Mouse (Mus musculus): ENCODE measurements at regions not wholly inside any gene's neighbourhood (a gene's known extent, or its start where the extent isn't known, plus 50 kb on each side); places are given as distances from the start of the nearest gene placed in this dataset.
A peak's percentile ranks its signal among the peaks of the same experiment; 100 is the strongest.

DNA sequence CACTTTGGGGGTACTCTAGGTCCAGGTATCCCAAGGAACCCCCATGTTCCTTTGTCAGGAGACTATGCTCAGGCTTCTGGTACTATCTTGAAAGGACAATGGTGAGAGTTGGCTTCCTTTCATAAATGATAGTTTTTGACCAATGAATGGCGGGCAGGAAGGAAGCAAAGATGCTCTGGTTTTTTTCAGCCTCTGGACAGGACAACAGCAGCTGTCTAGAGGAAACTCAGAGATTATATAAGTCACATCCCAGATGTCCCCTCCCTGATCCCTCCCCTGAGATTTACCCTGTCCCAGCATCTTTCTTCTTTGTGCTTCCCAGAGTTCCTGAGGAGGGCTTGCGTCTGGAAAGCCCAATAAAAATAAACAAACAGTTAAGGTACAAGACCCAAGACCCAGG is 282.7 kb downstream of the Cd83 start:
- H3K4me1 ChIP-seq, result peaks cover 20% of the 10 kb centered on the region
- WGBS, result 55% methylated on average over 2 of the region's 2 CpGs

GRCm38 (mm10) chr13:44068951-44069350 is 284.4 kb downstream of the Cd83 start:
- Histone ChIP-seq H3K4me1 (peaks cover 11% of the 10 kb centered on the region), H3K9me3 (replicated peaks) (no peaks in the 10 kb centered on the region), H3K4me2 (no peak overlapping the region), H3K4me3 (replicated peaks) (no peak overlapping the region), H3K27me3 (peaks cover 5% of the 10 kb centered on the region; the same call in 1 of the 2 replicates), H3K36me3 (no peaks in the 10 kb centered on the region), H3K9ac (no peak overlapping the region), H3K27ac (no peak overlapping the region)
- no peak for ATAC-seq (replicated peaks; ENCODE audit: low FRiP score)
- 89% methylated on average over 5 of the region's 5 CpGs for WGBS

More for the DNA sequence above, 282.7 kb downstream of the Cd83 start:
- Histone ChIP-seq H3K27ac (no peak overlapping the region), H3K4me3 (replicated peaks) (no peak overlapping the region), H3K36me3 (no peaks in the 10 kb centered on the region), H3K9me3 (replicated peaks) (no peaks in the 10 kb centered on the region), H3K4me2 (no peak overlapping the region), H3K9ac (no peak overlapping the region), H3K27me3 (peaks cover 5% of the 10 kb centered on the region; the same call in 1 of the 2 replicates)
- ATAC-seq (replicated peaks; ENCODE audit: low FRiP score), result no peak

GRCm38 (mm10) chr13:44073122-44073521 is 288.5 kb downstream of the Cd83 start:
- Histone ChIP-seq H3K36me3 (no peaks in the 10 kb centered on the region), H3K4me3 (replicated peaks) (no peak overlapping the region), H3K9ac (no peak overlapping the region), H3K4me2 (no peak overlapping the region), H3K9me3 (replicated peaks) (no peaks in the 10 kb centered on the region), H3K4me1 (no peaks in the 10 kb centered on the region), H3K27ac (no peak overlapping the region), H3K27me3 (no peaks in the 10 kb centered on the region)
- WGBS, result 75% methylated on average over 9 of the region's 9 CpGs
- no peak for ATAC-seq (replicated peaks; ENCODE audit: low FRiP score)

GRCm38 (mm10) chr13:44074172-44074571 is 289.6 kb downstream of the Cd83 start:
- H3K4me3 ChIP-seq (replicated peaks), result no peak overlapping the region
- H3K4me2 ChIP-seq, result no peak overlapping the region
- H3K27ac ChIP-seq, result no peak overlapping the region
- ATAC-seq (replicated peaks; ENCODE audit: low FRiP score), result no peak
- no peak overlapping the region for H3K9ac ChIP-seq
- no peaks in the 10 kb centered on the region for H3K4me1 ChIP-seq
- H3K27me3 ChIP-seq, result no peaks in the 10 kb centered on the region
- H3K36me3 ChIP-seq, result no peaks in the 10 kb centered on the region
- H3K9me3 ChIP-seq (replicated peaks), result no peaks in the 10 kb centered on the region
- WGBS, result 85% methylated on average over 9 of the region's 9 CpGs

- whole genome bisulfite sequencing, result 91% methylated on average over 10 of the region's 10 CpGs
- no peak overlapping the region for H3K9ac ChIP-seq
- no peaks in the 10 kb centered on the region for H3K27me3 ChIP-seq
- H3K4me2 ChIP-seq, result no peak overlapping the region
- no peaks in the 10 kb centered on the region for H3K4me1 ChIP-seq
- no peak overlapping the region for H3K4me3 ChIP-seq (replicated peaks)
- ATAC-seq (replicated peaks; ENCODE audit: low FRiP score), result no peak
- H3K36me3 ChIP-seq, result no peaks in the 10 kb centered on the region
- no peak overlapping the region for H3K27ac ChIP-seq
- H3K9me3 ChIP-seq (replicated peaks), result no peaks in the 10 kb centered on the region
Measured at GRCm38 (mm10) chr13:44077022-44077421, 292.4 kb downstream of the Cd83 start.

DNA sequence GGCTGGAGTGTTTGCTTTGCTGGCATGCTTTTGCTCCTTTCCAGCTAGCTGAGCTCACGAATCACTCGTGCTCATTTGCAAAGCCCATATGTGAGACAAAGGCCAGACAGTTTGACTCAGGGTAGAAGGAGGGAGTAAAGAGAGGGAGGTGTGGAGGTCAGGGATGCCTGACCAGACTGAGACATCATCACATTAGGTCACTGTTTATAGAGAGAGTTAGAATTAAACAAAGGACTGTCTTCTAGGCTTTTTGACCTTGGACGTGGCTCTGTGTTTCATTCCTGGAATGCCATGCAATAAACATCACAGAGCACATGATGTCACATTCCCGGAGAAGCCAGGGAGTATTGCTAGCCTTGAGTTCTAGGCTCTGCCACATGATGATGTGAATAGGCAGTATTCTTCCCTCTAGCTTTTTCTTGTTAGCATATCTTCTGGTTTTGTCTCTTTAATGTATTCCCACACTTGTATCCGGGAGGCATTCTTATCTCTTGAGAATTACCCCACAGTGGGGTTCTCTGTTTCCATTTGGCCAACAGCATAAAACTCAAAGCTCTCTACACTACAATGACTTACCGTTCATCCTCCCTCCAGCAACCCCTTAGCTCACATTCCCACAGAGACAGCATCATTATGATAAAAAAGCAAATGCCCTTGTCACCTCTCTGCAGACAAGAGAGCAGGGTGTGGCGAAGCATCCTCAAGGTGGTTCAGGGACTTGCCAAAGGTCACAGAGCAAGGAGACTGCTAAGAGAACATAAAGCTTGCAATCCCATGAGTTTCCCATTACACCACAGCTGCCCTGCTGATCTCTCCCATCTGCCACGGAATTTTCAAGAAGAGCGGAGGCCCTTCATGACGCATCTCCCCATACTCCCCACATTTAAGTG is 301.3 kb downstream of the Cd83 start:
- Histone ChIP-seq H3K9ac (no peak overlapping the region), H3K4me3 (replicated peaks) (no peak overlapping the region), H3K27ac (no peak overlapping the region), H3K4me2 (no peak overlapping the region), H3K27me3 (no peaks in the 10 kb centered on the region), H3K4me1 (0 out of 2 replicates have a peak, but pooled peaks cover 7% of the 10 kb centered on the region), H3K36me3 (no peaks in the 10 kb centered on the region), H3K9me3 (replicated peaks) (no peaks in the 10 kb centered on the region)
- ATAC-seq (replicated peaks; ENCODE audit: low FRiP score), result no peak
- WGBS, result 56% methylated on average over 10 of the region's 10 CpGs

DNA sequence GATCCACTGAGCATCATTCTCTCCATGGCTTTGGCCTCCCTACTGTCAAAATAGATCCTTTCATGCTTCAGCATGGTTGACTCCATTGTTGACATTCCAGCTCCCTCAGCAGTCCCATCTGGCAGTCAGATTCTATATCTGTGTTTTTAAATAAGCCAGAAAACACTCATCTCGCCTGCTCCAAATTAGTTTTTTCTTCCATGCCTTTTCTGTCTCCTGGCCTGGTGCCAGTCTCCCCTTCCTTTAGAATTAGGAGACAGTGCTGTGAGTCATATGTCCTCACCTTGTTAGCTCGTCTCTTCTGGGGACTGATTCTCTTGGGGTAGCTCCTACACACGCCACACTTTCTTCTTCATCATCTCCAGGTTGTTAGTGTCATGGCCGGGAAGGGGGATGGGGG is 302.2 kb downstream of the Cd83 start:
- no peak overlapping the region for H3K4me3 ChIP-seq (replicated peaks)
- no peak overlapping the region for H3K9ac ChIP-seq
- no peak overlapping the region for H3K4me2 ChIP-seq
- 66% methylated on average over 4 of the region's 4 CpGs for WGBS
- H3K27ac ChIP-seq, result no peak overlapping the region
- no peak for ATAC-seq (replicated peaks; ENCODE audit: low FRiP score)
- 0 out of 2 replicates have a peak, but pooled peaks cover 7% of the 10 kb centered on the region for H3K4me1 ChIP-seq
- no peaks in the 10 kb centered on the region for H3K27me3 ChIP-seq
- H3K36me3 ChIP-seq, result no peaks in the 10 kb centered on the region
- no peaks in the 10 kb centered on the region for H3K9me3 ChIP-seq (replicated peaks)

DNA sequence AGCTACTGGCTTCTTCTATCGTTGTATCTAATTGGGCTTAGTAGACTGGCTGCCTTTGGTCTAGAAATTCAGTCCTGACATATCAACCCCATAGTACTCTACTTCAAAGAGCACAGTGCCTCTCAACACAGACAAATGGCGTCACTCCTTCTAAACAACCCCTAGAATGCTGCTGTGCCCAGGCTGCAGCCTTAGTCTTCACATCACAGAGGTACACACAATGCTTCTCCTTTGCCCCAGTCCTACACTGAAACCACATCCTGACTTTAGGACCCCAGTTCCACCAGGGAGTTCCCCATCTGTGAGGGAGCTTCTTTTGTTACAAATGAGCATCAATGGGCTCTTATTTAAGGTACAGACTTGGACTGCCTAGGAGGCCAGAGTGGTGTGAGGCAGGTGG is 312.6 kb downstream of the Cd83 start:
- no peak overlapping the region for H3K9ac ChIP-seq
- no peak for ATAC-seq (replicated peaks; ENCODE audit: low FRiP score)
- H3K4me2 ChIP-seq, result no peak overlapping the region
- no peak overlapping the region for H3K4me3 ChIP-seq (replicated peaks)
- H3K27ac ChIP-seq, result no peak overlapping the region
- H3K9me3 ChIP-seq (replicated peaks), result no peaks in the 10 kb centered on the region
- H3K36me3 ChIP-seq, result no peaks in the 10 kb centered on the region
- 72% methylated on average over 2 of the region's 2 CpGs for WGBS
- H3K27me3 ChIP-seq, result peaks cover 12% of the 10 kb centered on the region
- H3K4me1 ChIP-seq, result peaks cover 15% of the 10 kb centered on the region

DNA sequence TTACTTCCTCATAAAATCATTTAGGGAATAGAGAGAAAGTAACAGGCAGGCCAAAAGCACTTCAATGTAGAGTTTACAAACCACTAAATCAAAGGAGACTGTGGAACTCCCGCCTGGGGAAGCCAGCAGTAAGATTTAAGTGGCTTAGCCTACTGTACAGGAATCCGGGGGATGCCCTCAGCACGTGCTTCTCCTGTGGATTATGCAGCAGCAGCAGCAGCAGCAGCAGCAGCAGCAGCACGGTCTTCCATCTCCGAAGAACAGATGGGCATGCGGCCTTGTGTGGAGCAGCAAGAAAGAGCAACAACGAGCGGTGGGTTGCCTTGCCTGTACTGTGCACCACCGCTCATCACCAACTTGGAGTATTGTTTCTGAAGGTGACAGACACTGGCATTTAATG is 314.9 kb downstream of the Cd83 start:
- Histone ChIP-seq H3K4me2 (no peak overlapping the region), H3K9ac (no peak overlapping the region), H3K4me1 (peaks cover 15% of the 10 kb centered on the region), H3K9me3 (replicated peaks) (no peaks in the 10 kb centered on the region), H3K36me3 (no peaks in the 10 kb centered on the region), H3K27me3 (peaks cover 17% of the 10 kb centered on the region), H3K27ac (no peak overlapping the region), H3K4me3 (replicated peaks) (no peak overlapping the region)
- 44% methylated on average over 9 of the region's 9 CpGs for WGBS
- ATAC-seq (replicated peaks; ENCODE audit: low FRiP score), result no peak

DNA sequence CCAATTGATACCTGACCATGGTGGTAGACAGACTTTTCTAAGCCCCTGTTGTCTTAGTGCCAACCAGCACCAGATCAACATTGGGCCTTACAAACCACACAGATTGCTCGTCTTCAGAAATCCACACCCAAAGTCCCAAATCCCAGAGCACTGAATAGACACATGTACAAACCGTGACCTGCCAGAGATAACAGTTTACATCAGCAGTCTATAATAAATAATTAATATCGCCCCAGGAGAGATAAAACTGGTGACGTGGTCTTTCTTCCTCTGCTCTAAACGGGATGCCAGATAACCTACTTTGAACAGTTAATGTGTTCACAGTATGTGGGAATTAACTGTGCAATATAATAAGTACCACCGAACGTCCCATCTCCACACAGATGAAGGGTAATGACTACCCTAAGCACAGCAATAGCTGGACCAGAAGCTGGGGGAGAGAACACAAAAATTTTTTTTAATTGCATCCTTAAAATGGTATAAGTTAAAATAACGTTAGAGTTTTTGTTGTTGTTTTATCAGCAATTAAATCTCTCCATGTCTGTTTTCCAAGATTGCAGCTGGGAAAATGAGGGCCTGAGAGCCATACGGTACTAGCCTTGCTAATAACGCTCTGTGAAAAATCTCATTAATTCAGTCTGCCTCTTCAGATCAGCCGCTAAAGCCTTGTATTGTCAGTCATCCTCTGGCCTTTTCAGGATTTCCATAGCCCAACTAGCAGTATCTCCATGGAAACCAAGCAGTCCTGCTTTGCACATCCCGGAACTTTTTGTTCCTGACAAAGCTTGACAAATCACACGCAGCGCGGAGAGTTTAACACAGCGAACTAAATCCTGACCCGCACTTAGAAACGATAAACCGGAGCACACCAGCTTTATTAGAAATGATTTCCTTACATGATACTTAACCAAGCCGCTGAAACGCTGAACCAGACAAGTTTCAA is 315.8 kb downstream of the Cd83 start:
- no peak for ATAC-seq (replicated peaks; ENCODE audit: low FRiP score)
- Histone ChIP-seq H3K4me3 (replicated peaks) (peak overlapping the region; percentile 6; the same call in 1 of the 2 replicates), H3K27me3 (peaks cover 21% of the 10 kb centered on the region), H3K9me3 (replicated peaks) (no peaks in the 10 kb centered on the region), H3K4me1 (peaks cover 15% of the 10 kb centered on the region), H3K4me2 (peak overlapping the region; percentile 45), H3K9ac (no peak overlapping the region), H3K27ac (no peak overlapping the region), H3K36me3 (no peaks in the 10 kb centered on the region)
- WGBS, result 31% methylated on average over 21 of the region's 21 CpGs

DNA sequence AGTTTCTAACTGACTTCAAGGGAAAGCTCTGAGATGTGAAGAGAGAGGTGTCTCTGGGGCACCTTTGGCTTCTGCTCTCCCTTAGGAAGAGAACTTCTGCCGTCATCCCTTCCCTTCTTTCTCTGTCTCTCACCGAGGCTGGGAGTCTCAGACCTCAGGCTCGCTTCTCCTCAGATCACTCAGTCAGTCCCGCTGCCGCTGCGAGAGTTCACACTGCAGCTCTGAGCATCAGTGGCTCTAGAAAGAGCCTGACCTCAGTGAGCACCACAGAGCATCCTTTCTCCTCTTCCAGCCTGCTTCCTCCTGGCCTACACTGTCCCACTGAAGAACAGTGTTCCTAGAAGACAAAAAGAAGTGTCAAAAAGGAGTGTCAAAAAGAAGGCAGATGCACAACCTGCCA is 316.6 kb downstream of the Cd83 start:
- no peaks in the 10 kb centered on the region for H3K36me3 ChIP-seq
- H3K9ac ChIP-seq, result no peak overlapping the region
- peaks cover 23% of the 10 kb centered on the region for H3K27me3 ChIP-seq
- peak overlapping the region; percentile 6; the same call in 1 of the 2 replicates for H3K4me3 ChIP-seq (replicated peaks)
- H3K9me3 ChIP-seq (replicated peaks), result no peaks in the 10 kb centered on the region
- ATAC-seq (replicated peaks; ENCODE audit: low FRiP score), result no peak
- H3K4me2 ChIP-seq, result peak overlapping the region; percentile 45
- no peak overlapping the region for H3K27ac ChIP-seq
- WGBS, result 29% methylated on average over 6 of the region's 6 CpGs
- H3K4me1 ChIP-seq, result peaks cover 15% of the 10 kb centered on the region

- WGBS, result 74% methylated on average over 6 of the region's 6 CpGs
- H3K9ac ChIP-seq, result no peak overlapping the region
- no peak overlapping the region for H3K4me3 ChIP-seq (replicated peaks)
- H3K4me2 ChIP-seq, result no peak overlapping the region
- no peaks in the 10 kb centered on the region for H3K36me3 ChIP-seq
- no peak overlapping the region for H3K27ac ChIP-seq
- H3K27me3 ChIP-seq, result peaks cover 23% of the 10 kb centered on the region
- no peaks in the 10 kb centered on the region for H3K9me3 ChIP-seq (replicated peaks)
- H3K4me1 ChIP-seq, result peaks cover 15% of the 10 kb centered on the region
- no peak for ATAC-seq (replicated peaks; ENCODE audit: low FRiP score)
Measured at GRCm38 (mm10) chr13:44101806-44102205, 317.2 kb downstream of the Cd83 start.
